Mouse (Mus musculus): ENCODE measurements around the gene Pms1.

GRCm38 (mm10) chr1:53300506-53300905 is 3.7 kb upstream of the Pms1 start:
- TF ChIP-seq UBTF (IDR thresholded peaks at IDR 0.05; ENCODE audit: low read depth, low read length) (no peak), NRF1 (IDR thresholded peaks at IDR 0.05; ENCODE audit: low read depth, low read length) (no peak), POLR2AphosphoS2 (IDR thresholded peaks at IDR 0.05; ENCODE audit: low read depth, low read length) (no peak), EP300 (IDR thresholded peaks at IDR 0.05; ENCODE audit: low read length) (no peak), CHD2 (IDR thresholded peaks at IDR 0.05; ENCODE audit: low read length) (no peak), IRF4 (IDR thresholded peaks at IDR 0.05; ENCODE audit: low read depth, low read length) (no peak), CTCF (conservative IDR thresholded peaks at IDR 0.05 in 1 of 2, IDR thresholded peaks at IDR 0.05 in 1 of 2; ENCODE audit: low read depth in 2 of 2, low read length in 2 of 2) (no peak), SIN3A (IDR thresholded peaks at IDR 0.05; ENCODE audit: low read length) (no peak), POLR2A (IDR thresholded peaks at IDR 0.05; ENCODE audit: low read depth, low read length) (no peak)
